Mouse (Mus musculus): ENCODE data around the gene Icam2. TPM values are rescaled to one million over a fixed set of nuclear protein-coding genes. Genes with fewer than 3 reads are reported as not detected.
A peak's percentile ranks its signal among the peaks of the same experiment; 100 is the strongest.
"Not testable (repeated sequence)": the region's sequence is repeated elsewhere in the genome, so short reads cannot be mapped to it uniquely, and the experiment has no call there.

The Icam2 gene
- polyA plus RNA-seq, 1 experiment from 2014 or later, result 76.7 TPM

GRCm38 (mm10) chr11:106412641-106413360 is 24.9 kb upstream of the Icam2 start:
- no peaks in the 10 kb centered on the region for H3K4me1 ChIP-seq (ENCODE audit: insufficient read depth)
- no peak overlapping the region for H3K4me2 ChIP-seq

GRCm38 (mm10) chr11:106411157-106411556 is 23.3 kb upstream of the Icam2 start:
- no peak for ATAC-seq (ENCODE audit: insufficient read depth)
- Histone ChIP-seq H3K36me3 (ENCODE audit: insufficient read depth) (peaks cover 20% of the 10 kb centered on the region), H3K4me1 (ENCODE audit: insufficient read depth) (no peaks in the 10 kb centered on the region), H3K4me3 (ENCODE audit: low read depth, low read length) (no peak overlapping the region), H3K9me3 (ENCODE audit: low read depth, low read length) (no peaks in the 10 kb centered on the region), H3K27me3 (ENCODE audit: insufficient read depth, low read length) (no peaks in the 10 kb centered on the region), H3K4me2 (no peak overlapping the region), H3K27ac (ENCODE audit: low read depth) (no peak overlapping the region), H3K9ac (no peak overlapping the region)
- TF ChIP-seq CTCF (IDR thresholded peaks at IDR 0.05; ENCODE audit: low read depth), result no peak
- 68% methylated on average over 2 of the region's 2 CpGs for WGBS
- no peak for DNase-seq

More at GRCm38 (mm10) chr11:106412641-106413360, 24.9 kb upstream of the Icam2 start:
- DNase-seq, result no peak
- Histone ChIP-seq H3K4me3 (ENCODE audit: low read depth, low read length) (no peak overlapping the region), H3K27me3 (ENCODE audit: insufficient read depth, low read length) (no peaks in the 10 kb centered on the region), H3K36me3 (ENCODE audit: insufficient read depth) (peaks cover 11% of the 10 kb centered on the region; the same call in 1 of the 2 replicates), H3K9ac (no peak overlapping the region), H3K27ac (ENCODE audit: low read depth) (no peak overlapping the region), H3K9me3 (ENCODE audit: low read depth, low read length) (no peaks in the 10 kb centered on the region)
- no peak for TF ChIP-seq CTCF (IDR thresholded peaks at IDR 0.05; ENCODE audit: low read depth)
- ATAC-seq (ENCODE audit: insufficient read depth), result no peak
- 83% methylated on average over 3 of the region's 3 CpGs for whole genome bisulfite sequencing

GRCm38 (mm10) chr11:106410507-106410906 is 22.6 kb upstream of the Icam2 start:
- H3K4me3 ChIP-seq (ENCODE audit: low read depth, low read length), result no peak overlapping the region
- peaks cover 24% of the 10 kb centered on the region for H3K36me3 ChIP-seq (ENCODE audit: insufficient read depth)
- no peak for DNase-seq
- H3K9ac ChIP-seq, result no peak overlapping the region
- no peak overlapping the region for H3K27ac ChIP-seq (ENCODE audit: low read depth)
- no peak for TF ChIP-seq CTCF (IDR thresholded peaks at IDR 0.05; ENCODE audit: low read depth)
- H3K4me2 ChIP-seq, result no peak overlapping the region
- 65% methylated on average over 3 of the region's 3 CpGs for WGBS
- no peaks in the 10 kb centered on the region for H3K4me1 ChIP-seq (ENCODE audit: insufficient read depth)
- H3K27me3 ChIP-seq (ENCODE audit: insufficient read depth, low read length), result no peaks in the 10 kb centered on the region
- H3K9me3 ChIP-seq (ENCODE audit: low read depth, low read length), result no peaks in the 10 kb centered on the region
- ATAC-seq (ENCODE audit: insufficient read depth), result no peak

GRCm38 (mm10) chr11:106410011-106410410 is 22.1 kb upstream of the Icam2 start:
- no peak overlapping the region for H3K27ac ChIP-seq (ENCODE audit: low read depth)
- DNase-seq (no peak), ATAC-seq (ENCODE audit: insufficient read depth) (no peak)
- H3K4me3 ChIP-seq (ENCODE audit: low read depth, low read length), result no peak overlapping the region
- WGBS, result 69% methylated on average over 4 of the region's 4 CpGs
- H3K9me3 ChIP-seq (ENCODE audit: low read depth, low read length), result no peaks in the 10 kb centered on the region
- H3K27me3 ChIP-seq (ENCODE audit: insufficient read depth, low read length), result no peaks in the 10 kb centered on the region
- H3K36me3 ChIP-seq (ENCODE audit: insufficient read depth), result peaks cover 24% of the 10 kb centered on the region
- H3K4me1 ChIP-seq (ENCODE audit: insufficient read depth), result no peaks in the 10 kb centered on the region
- H3K4me2 ChIP-seq, result no peak overlapping the region
- no peak for TF ChIP-seq CTCF (IDR thresholded peaks at IDR 0.05; ENCODE audit: low read depth)
- no peak overlapping the region for H3K9ac ChIP-seq

GRCm38 (mm10) chr11:106398481-106398880 is 10.6 kb upstream of the Icam2 start:
- DNase-seq, result no peak
- Histone ChIP-seq H3K9me3 (ENCODE audit: low read depth, low read length) (no peaks in the 10 kb centered on the region), H3K4me3 (ENCODE audit: low read depth, low read length) (no peak overlapping the region), H3K27ac (ENCODE audit: low read depth) (no peak overlapping the region), H3K27me3 (ENCODE audit: insufficient read depth, low read length) (no peaks in the 10 kb centered on the region), H3K36me3 (ENCODE audit: insufficient read depth) (peaks cover 25% of the 10 kb centered on the region), H3K4me1 (ENCODE audit: insufficient read depth) (no peaks in the 10 kb centered on the region), H3K4me2 (no peak overlapping the region), H3K9ac (no peak overlapping the region)
- 92% methylated on average over 8 of the region's 8 CpGs for WGBS
- no peak for TF ChIP-seq CTCF (IDR thresholded peaks at IDR 0.05; ENCODE audit: low read depth)
- no peak for ATAC-seq (ENCODE audit: insufficient read depth)

GRCm38 (mm10) chr11:106397656-106398055 is 9.8 kb upstream of the Icam2 start:
- Histone ChIP-seq H3K4me2 (no peak overlapping the region), H3K4me3 (ENCODE audit: low read depth, low read length) (no peak overlapping the region), H3K9me3 (ENCODE audit: low read depth, low read length) (no peaks in the 10 kb centered on the region), H3K9ac (no peak overlapping the region), H3K27me3 (ENCODE audit: insufficient read depth, low read length) (no peaks in the 10 kb centered on the region), H3K4me1 (ENCODE audit: insufficient read depth) (no peaks in the 10 kb centered on the region), H3K36me3 (ENCODE audit: insufficient read depth) (peaks cover 17% of the 10 kb centered on the region), H3K27ac (ENCODE audit: low read depth) (no peak overlapping the region)
- peak; percentile 38; the same call in 1 of the 2 replicates for TF ChIP-seq CTCF (IDR thresholded peaks at IDR 0.05; ENCODE audit: low read depth)
- WGBS, result 77% methylated on average over 3 of the region's 3 CpGs
- DNase-seq (peak; percentile 15), ATAC-seq (ENCODE audit: insufficient read depth) (no peak)

GRCm38 (mm10) chr11:106394055-106394454 is 6.2 kb upstream of the Icam2 start:
- H3K9ac ChIP-seq; ATAC-seq (ENCODE audit: insufficient read depth); H3K27ac ChIP-seq (ENCODE audit: low read depth); H3K27me3 ChIP-seq (ENCODE audit: insufficient read depth, low read length); H3K9me3 ChIP-seq (ENCODE audit: low read depth, low read length); H3K4me1 ChIP-seq (ENCODE audit: insufficient read depth); H3K4me3 ChIP-seq (ENCODE audit: low read depth, low read length); DNase-seq; H3K4me2 ChIP-seq: not testable (repeated sequence)
- WGBS, result 70% methylated on average over 2 of the region's 2 CpGs
- peaks cover 12% of the 10 kb centered on the region for H3K36me3 ChIP-seq (ENCODE audit: insufficient read depth)
